Mouse (Mus musculus): ENCODE results near the gene Mrgpra3. TPM values are rescaled to one million over a fixed set of nuclear protein-coding genes. Genes with fewer than 3 reads are reported as not detected.

Gene Mrgpra3
- polyA plus RNA-seq (2014; fragmentation: Illumina TruSeq; extraction: RNeasy Lipid Tissue Mini Kit (QIAGEN cat#74804); ENCODE audit: low read depth, low replicate concordance) = not detected

GRCm38 (mm10) chr7:47601272-47601671 lies at the start of gene Mrgpra3:
Gene Mrgpra3, minus strand, starts transcription at chr7:47601372.

Other genes starting within 250 kb of the Mrgpra3 start
- gene Mrgpra1, start 247.1 kb downstream of the Mrgpra3 start, polyA plus RNA-seq (2014; fragmentation: Illumina TruSeq; extraction: RNeasy Lipid Tissue Mini Kit (QIAGEN cat#74804); ENCODE audit: low read depth, low replicate concordance) = not detected
- gene Mrgpra2a, start 149.2 kb downstream of the Mrgpra3 start, polyA plus RNA-seq (2014; fragmentation: Illumina TruSeq; extraction: RNeasy Lipid Tissue Mini Kit (QIAGEN cat#74804); ENCODE audit: low read depth, low replicate concordance) = not detected
- gene Mrgpra2b, start 72.5 kb downstream of the Mrgpra3 start, polyA plus RNA-seq (2014; fragmentation: Illumina TruSeq; extraction: RNeasy Lipid Tissue Mini Kit (QIAGEN cat#74804); ENCODE audit: low read depth, low replicate concordance) = 3.0 TPM